Mouse (Mus musculus) limb, embryonic 13.5 days (tissue): Measurements from ENCODE around the gene Vangl1. TPM values are rescaled to one million over a fixed set of nuclear protein-coding genes. Genes with fewer than 3 reads are reported as not detected.
"Not testable (repeated sequence)": the region's sequence is repeated elsewhere in the genome, so short reads cannot be mapped to it uniquely, and the experiment has no call there.

Experiments
- ATAC-seq: fragments of 200-750 bp; cut with Nextera tagmentation; 2 replicates; pipeline ENCODE4 v1.8.0; 2017; ENCODE audit warnings: low read depth, moderate number of reproducible peaks, moderate TSS enrichment; ENCODE audit not compliant: low FRiP score
- H3K27ac ChIP-seq: fragments of 300-500 bp; sonication (generic); 2 replicates; pipeline ENCODE4 v1.5.1; 2015; ENCODE audit warnings: inconsistent platforms, mild to moderate bottlenecking, moderate library complexity
- H3K27me3 ChIP-seq: fragments of 300-500 bp; sonication (generic); 2 replicates; pipeline ENCODE4 v1.6.1; 2015; ENCODE audit warnings: mild to moderate bottlenecking, inconsistent platforms
- H3K36me3 ChIP-seq: fragments of 300-500 bp; sonication (generic); 2 replicates; pipeline ENCODE4 v1.6.1; 2015; ENCODE audit warnings: inconsistent platforms, mild to moderate bottlenecking, moderate library complexity
- H3K4me1 ChIP-seq: fragments of 300-500 bp; sonication (generic); 2 replicates; pipeline ENCODE4 v1.6.1; 2015; ENCODE audit warnings: inconsistent platforms
- H3K4me2 ChIP-seq: fragments of 300-500 bp; sonication (generic); replicated peaks from 2 replicates; pipeline ENCODE4 v1.6.1; 2015; ENCODE audit warnings: inconsistent platforms, mild to moderate bottlenecking, moderate library complexity
- H3K4me3 ChIP-seq: fragments of 300-500 bp; sonication (generic); 2 replicates; pipeline ENCODE4 v1.5.1; 2015; ENCODE audit warnings: moderate library complexity, mild to moderate bottlenecking, inconsistent platforms
- H3K9ac ChIP-seq: fragments of 300-500 bp; sonication (generic); 2 replicates; pipeline ENCODE4 v1.6.1; 2015; ENCODE audit warnings: mild to moderate bottlenecking, inconsistent platforms
- H3K9me3 ChIP-seq: fragments of 300-500 bp; sonication (generic); 2 replicates; pipeline ENCODE4 v1.6.1; 2016; ENCODE audit warnings: inconsistent platforms
- WGBS: fragments of 180-500 bp; shearing (Covaris S2); methylation state at CpG from one replicate; pipeline ENCODE4 v1.1.7; 2015; 5-methylcytosine and 5-hydroxymethylcytosine counted together
- polyA plus RNA-seq: library from polyadenylated mRNA; unstranded; fragments of >200 nt; fragmentation: Nextera tagmentation; extraction: Ambion mirVana; gene quantifications from 2 replicates; pipeline ENCODE4 v1.2.1, GENCODE M21; 2015

Gene Vangl1
- polyA plus RNA-seq, 1 experiment from 2014 or later = 19.8 TPM

DNA sequence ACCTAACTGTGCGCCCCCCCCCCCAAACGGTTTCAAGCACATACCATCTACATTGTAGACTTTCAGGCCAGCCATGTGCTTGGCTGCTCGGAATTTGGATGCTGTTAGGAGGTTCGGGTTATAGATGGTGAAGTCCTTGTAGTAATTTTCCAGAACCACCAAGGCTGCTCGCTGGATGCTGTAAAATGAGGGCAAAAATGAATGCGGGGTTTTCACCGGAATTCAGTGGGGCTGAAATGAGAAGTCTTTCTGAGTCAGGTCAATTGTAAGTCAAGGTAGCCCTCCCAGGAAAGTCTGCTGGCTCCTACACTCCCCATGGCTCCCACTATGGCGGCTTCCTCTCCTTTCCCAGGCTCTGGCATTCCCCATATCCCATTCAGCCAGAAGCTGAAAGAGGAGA is 37.7 kb downstream of the Vangl1 start:
- ATAC-seq = no peak
- H3K27me3 ChIP-seq = no peaks in the 10 kb centered on the region
- no peak overlapping the region for H3K4me3 ChIP-seq
- peaks cover 34% of the 10 kb centered on the region for H3K36me3 ChIP-seq
- no peak overlapping the region for H3K4me2 ChIP-seq
- no peak overlapping the region for H3K9ac ChIP-seq
- H3K9me3 ChIP-seq = no peaks in the 10 kb centered on the region
- H3K27ac ChIP-seq = no peak overlapping the region
- WGBS = 80% methylated on average over 8 of the region's 8 CpGs
- H3K4me1 ChIP-seq = peaks cover 34% of the 10 kb centered on the region

DNA sequence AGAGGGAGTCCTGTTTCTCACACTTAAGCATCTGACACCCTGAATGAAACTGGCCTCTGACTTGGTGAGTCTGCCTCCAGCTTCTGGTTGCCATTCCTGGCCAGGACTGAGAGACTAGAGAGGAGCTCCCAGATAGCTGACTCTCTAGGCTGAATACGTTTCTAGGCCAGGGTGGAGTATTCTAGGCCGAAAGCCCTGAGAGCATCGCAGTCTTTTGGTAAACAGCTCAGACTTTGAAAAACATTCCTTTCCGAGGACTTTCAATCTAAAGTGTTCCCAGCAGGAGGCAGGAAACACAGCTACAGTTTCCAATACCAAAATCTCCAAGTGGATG is 38.2 kb downstream of the Vangl1 start:
- Histone ChIP-seq H3K9ac (no peak overlapping the region), H3K4me3 (no peak overlapping the region), H3K4me1 (peaks cover 34% of the 10 kb centered on the region), H3K4me2 (no peak overlapping the region), H3K9me3 (no peaks in the 10 kb centered on the region), H3K27ac (peak overlapping the region; percentile 63; the same call in 1 of the 2 replicates), H3K27me3 (no peaks in the 10 kb centered on the region), H3K36me3 (peaks cover 40% of the 10 kb centered on the region)
- WGBS = 67% methylated on average over 4 of the region's 4 CpGs
- no peak for ATAC-seq

DNA sequence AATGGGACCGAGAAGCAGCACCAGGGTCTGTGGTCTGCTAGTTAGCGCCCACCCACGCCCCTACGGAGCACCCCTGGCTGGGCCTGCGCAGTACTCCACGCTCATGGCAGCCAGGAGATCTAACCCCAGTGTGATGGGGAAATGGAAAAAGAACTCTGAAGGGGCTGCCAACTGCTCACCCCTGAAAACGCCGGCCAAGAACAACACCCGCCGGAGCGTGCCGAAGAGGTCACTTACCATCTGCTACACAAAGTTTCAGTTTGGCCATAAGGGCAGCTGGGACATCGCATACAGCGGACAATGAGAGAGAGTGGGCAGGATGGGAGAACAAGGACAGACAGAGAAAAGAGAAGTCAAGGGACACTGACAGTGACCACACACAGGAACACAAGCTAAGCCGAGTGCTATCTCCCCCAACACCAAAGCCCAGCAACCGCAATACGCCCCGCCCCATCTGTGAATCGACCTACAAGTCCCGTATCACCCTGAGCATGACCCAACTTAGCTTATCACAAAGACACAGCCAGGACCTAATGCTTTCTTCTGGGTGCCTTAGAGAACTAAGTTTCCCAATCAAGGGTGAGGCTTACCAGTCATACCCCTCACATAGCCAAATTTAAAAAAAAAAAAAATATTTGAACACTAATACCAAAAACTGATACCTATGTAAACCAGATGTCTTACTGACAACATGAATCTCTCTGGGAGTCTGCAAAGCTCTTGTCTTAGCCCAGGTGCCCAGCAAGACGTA is 38.8 kb downstream of the Vangl1 start:
- H3K27ac ChIP-seq = peak overlapping the region; percentile 63; the same call in 1 of the 2 replicates
- H3K36me3 ChIP-seq = peaks cover 45% of the 10 kb centered on the region
- H3K4me3 ChIP-seq = no peak overlapping the region
- peaks cover 34% of the 10 kb centered on the region for H3K4me1 ChIP-seq
- ATAC-seq = no peak
- no peak overlapping the region for H3K4me2 ChIP-seq
- H3K9ac ChIP-seq = no peak overlapping the region
- H3K27me3 ChIP-seq = no peaks in the 10 kb centered on the region
- 86% methylated on average over 21 of the region's 21 CpGs for WGBS
- H3K9me3 ChIP-seq = no peaks in the 10 kb centered on the region

DNA sequence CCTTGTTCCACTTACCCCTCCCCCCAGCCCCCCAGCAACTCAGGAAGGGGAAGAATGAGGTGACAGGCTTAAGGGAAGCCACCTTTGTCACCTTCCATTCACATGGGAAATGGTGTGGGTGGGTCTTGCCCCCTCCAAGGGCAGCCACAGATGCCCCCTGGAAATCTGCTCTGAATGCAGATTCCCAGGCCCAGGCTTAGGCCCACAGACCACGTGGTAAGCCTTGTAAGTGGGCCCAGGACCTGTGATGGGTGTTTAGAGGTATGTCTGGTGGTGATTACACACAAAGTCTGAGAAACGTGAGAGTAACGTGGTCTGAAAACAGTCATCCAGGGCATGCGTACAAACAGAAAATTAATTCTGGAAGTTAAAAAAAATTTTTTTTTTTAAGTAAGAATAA is 39.6 kb downstream of the Vangl1 start:
- Histone ChIP-seq H3K9me3 (no peaks in the 10 kb centered on the region), H3K27ac (no peak overlapping the region), H3K4me2 (no peak overlapping the region), H3K4me1 (peaks cover 29% of the 10 kb centered on the region), H3K36me3 (peaks cover 53% of the 10 kb centered on the region), H3K9ac (no peak overlapping the region), H3K4me3 (no peak overlapping the region), H3K27me3 (no peaks in the 10 kb centered on the region)
- 55% methylated on average over 4 of the region's 4 CpGs for WGBS
- no peak for ATAC-seq

DNA sequence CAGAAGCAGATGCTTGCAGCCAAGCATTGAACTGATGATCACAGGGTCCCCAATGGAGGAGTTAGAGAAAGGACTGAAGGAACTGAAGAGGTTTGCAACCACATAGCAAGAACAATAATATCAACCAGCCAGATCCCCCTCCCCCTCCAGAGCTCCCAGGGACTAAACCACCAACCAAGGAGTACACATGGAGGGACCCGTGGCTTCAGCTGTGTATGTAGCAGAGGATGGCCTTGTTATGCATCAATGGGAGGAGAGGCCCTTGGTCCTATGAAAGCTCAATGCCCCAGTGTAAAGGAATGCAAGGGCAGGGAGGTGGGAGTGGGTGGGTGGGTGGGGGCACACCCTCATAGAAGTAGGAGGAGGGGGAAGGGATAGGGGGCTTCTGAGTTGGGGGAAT is 40.6 kb downstream of the Vangl1 start:
- not testable (repeated sequence) for ATAC-seq, H3K4me3 ChIP-seq, H3K27me3 ChIP-seq, H3K4me2 ChIP-seq, H3K27ac ChIP-seq, H3K9ac ChIP-seq, H3K9me3 ChIP-seq
- WGBS = 94% methylated on average over 1 of the region's 1 CpGs
- H3K4me1 ChIP-seq = peaks cover 29% of the 10 kb centered on the region
- H3K36me3 ChIP-seq = peaks cover 59% of the 10 kb centered on the region

DNA sequence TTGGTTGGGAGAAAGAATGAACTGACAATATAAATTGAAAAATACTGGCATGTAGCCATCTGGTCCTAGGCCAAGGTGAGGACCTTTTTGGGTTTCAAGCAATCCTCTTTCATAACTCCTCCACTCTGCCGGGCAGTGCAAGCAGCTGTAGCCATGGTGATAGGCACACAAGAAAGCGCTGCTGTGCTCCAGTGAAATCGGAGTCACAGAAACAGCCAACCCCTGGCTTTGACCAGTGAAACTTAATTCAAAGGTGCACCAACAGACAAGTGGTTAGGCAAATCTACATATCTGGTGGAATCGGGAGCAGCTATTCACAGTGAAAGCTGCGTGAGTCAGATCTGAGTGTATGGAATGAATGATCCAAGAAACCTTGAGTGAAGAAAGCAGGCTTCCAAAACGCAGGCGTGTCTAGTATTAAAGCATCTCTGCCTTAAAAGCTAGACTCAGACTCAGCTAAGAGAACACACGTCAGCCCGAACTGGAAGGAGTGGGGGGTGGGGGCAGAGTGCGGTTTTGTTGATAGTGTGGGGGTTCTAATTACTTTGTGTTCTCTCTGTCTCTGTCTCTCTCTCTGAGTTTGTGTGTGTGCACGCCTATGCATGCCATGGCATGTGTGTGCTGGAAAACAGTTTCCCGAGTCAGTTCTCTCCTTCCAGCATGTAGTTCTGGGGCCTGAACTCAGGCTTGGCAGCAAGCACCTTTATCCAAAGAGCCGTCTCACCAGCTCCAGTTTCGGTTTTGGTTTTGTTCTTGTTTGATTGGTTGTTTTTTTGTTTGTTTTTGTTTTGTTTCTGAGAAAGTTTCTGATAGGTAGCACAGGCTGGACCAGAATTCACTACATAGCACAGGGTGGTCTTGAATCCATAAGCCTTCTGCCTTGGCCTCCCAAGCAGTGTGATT is 44.8 kb downstream of the Vangl1 start:
- H3K9me3 ChIP-seq = no peaks in the 10 kb centered on the region
- H3K4me2 ChIP-seq = no peak overlapping the region
- no peaks in the 10 kb centered on the region for H3K27me3 ChIP-seq
- ATAC-seq = peak; percentile 69; the same call in 1 of the 2 replicates
- H3K4me3 ChIP-seq = no peak overlapping the region
- H3K27ac ChIP-seq = no peak overlapping the region
- no peak overlapping the region for H3K9ac ChIP-seq
- peaks cover 66% of the 10 kb centered on the region for H3K36me3 ChIP-seq
- peaks cover 20% of the 10 kb centered on the region for H3K4me1 ChIP-seq
- 79% methylated on average over 14 of the region's 14 CpGs for WGBS

DNA sequence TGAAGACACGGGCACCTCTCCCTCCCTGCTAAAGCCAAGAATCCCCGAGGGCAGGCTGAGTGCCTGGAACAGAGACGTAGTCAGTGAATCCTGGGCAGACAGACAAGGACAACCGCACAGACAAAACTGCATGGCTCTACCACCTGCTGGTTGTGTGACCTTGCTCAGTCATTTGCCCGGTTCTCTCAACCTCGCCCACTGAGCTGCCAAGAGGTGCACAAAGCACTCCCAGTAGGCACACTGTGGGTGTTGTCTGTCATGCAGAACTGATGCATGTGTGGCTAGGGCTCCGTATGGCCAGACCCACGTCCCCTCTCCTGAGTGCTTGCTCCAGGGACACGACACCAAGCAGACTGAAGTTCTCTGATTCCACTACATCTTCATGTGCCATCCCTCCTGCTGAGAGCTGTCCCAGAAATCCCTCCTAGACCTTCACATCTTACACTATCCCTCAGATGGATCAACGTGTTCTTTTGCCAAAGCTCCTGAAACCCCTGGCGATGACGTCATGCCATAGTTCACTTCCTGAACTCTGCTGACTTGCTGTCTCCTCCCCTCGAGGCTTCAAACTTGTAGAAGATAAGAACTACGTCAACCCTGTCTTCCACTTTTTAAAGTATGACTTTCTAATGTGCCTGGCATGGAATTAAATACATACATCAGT is 45.6 kb downstream of the Vangl1 start:
- no peak overlapping the region for H3K4me2 ChIP-seq
- H3K36me3 ChIP-seq = peaks cover 64% of the 10 kb centered on the region
- peaks cover 20% of the 10 kb centered on the region for H3K4me1 ChIP-seq
- no peak overlapping the region for H3K27ac ChIP-seq
- no peak for ATAC-seq
- no peaks in the 10 kb centered on the region for H3K27me3 ChIP-seq
- no peak overlapping the region for H3K9ac ChIP-seq
- no peak overlapping the region for H3K4me3 ChIP-seq
- WGBS = 87% methylated on average over 14 of the region's 14 CpGs
- no peaks in the 10 kb centered on the region for H3K9me3 ChIP-seq

DNA sequence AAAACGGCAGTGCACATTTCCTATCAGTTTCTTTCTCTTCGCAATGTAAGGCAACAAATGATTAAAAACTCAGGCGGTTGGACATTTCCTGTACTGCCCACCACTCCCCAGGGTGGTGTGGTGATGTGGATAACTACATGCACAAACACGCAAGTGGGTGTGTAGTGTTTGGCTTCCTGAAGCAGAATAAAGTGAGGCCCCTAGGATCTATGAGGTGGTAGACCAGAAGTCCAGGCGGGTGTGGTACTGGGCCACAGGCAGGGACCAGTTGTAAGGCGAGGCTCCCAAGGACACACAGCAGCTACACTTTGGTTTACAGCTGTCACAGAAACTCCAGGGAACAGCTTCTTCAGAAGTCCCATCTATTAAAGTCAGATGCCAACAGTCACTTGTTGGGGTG is 46.8 kb downstream of the Vangl1 start:
- Histone ChIP-seq H3K4me1 (peaks cover 24% of the 10 kb centered on the region), H3K4me3 (no peak overlapping the region), H3K27me3 (no peaks in the 10 kb centered on the region), H3K36me3 (peaks cover 52% of the 10 kb centered on the region), H3K27ac (no peak overlapping the region; the same call in 1 of the 2 replicates), H3K9me3 (no peaks in the 10 kb centered on the region), H3K9ac (no peak overlapping the region), H3K4me2 (no peak overlapping the region)
- WGBS = 83% methylated on average over 6 of the region's 6 CpGs
- no peak for ATAC-seq

DNA sequence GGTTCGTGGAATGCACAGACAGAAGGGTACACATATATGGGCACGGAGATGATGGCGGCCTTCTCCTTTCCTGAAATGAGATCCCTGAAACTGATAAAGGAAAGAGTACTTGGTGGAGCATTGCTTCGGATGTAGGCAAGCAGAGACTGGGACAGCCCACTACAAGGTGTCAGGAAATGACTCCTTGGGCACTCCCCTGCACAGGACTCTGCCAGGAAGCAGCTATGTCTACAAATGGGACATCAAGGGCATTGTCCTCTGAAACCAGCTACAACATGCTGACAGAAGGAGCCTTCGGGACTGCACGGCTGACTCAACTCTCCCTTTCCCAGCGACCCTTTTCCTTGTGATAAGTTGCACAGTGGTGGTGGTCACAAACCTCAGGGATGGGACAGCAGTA is 47.8 kb downstream of the Vangl1 start:
- H3K27me3 ChIP-seq = no peaks in the 10 kb centered on the region
- H3K36me3 ChIP-seq = peaks cover 45% of the 10 kb centered on the region
- no peak for ATAC-seq
- peaks cover 29% of the 10 kb centered on the region for H3K4me1 ChIP-seq
- 89% methylated on average over 7 of the region's 7 CpGs for WGBS
- H3K9ac ChIP-seq = no peak overlapping the region
- H3K9me3 ChIP-seq = no peaks in the 10 kb centered on the region
- no peak overlapping the region for H3K27ac ChIP-seq
- no peak overlapping the region for H3K4me2 ChIP-seq
- no peak overlapping the region for H3K4me3 ChIP-seq

DNA sequence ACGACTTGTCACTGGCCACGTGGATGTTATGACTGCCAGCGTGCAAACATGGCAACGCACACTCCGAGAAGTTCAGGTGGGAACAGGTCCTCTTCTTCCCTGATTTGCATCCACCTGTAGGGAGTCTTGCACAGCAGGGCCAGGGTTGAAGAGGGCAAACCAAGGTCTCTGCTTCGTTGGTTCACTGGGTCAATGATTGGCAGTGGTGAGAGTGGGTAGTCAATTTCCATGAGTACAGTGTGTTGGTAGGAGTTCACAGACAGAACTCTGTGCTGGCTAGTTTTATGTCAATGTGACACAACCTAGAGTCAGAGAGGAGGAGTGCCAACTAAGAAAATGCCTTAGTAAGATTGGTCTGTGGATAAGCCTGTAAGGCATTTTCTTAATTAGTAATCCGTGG is 50.4 kb downstream of the Vangl1 start:
- Histone ChIP-seq H3K4me2 (no peak overlapping the region), H3K4me1 (peaks cover 31% of the 10 kb centered on the region), H3K9me3 (no peaks in the 10 kb centered on the region), H3K27ac (no peak overlapping the region), H3K27me3 (no peaks in the 10 kb centered on the region), H3K36me3 (peaks cover 24% of the 10 kb centered on the region), H3K9ac (no peak overlapping the region), H3K4me3 (no peak overlapping the region)
- no peak for ATAC-seq
- WGBS = 92% methylated on average over 7 of the region's 7 CpGs

DNA sequence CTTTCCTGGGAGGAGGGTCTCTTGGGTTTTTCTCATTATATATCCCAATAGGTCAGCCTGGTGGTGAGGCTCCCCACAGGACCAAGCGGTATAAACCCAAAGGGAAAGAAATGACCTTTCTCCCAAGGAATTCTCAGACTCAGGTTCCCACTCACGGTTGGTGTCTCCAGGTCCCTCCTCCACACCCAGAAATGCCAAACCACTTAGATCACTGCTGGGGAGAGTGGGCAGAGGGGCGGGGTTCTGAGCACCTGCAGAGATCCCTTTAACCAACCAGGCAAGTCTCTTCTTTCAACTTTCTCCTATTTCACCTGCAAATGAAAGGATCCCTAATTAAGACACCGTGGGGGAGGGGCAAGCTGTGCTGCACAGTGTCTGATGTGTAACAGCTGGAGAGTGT is 51.6 kb downstream of the Vangl1 start:
- Histone ChIP-seq H3K4me2 (0 out of 2 replicates have a peak overlapping the region, but pooled peaks have one; percentile 14), H3K4me3 (no peak overlapping the region), H3K36me3 (peaks cover 12% of the 10 kb centered on the region), H3K27ac (no peak overlapping the region), H3K9me3 (no peaks in the 10 kb centered on the region), H3K27me3 (no peaks in the 10 kb centered on the region), H3K4me1 (peaks cover 28% of the 10 kb centered on the region), H3K9ac (no peak overlapping the region)
- no peak for ATAC-seq
- 22% methylated on average over 4 of the region's 4 CpGs for WGBS

DNA sequence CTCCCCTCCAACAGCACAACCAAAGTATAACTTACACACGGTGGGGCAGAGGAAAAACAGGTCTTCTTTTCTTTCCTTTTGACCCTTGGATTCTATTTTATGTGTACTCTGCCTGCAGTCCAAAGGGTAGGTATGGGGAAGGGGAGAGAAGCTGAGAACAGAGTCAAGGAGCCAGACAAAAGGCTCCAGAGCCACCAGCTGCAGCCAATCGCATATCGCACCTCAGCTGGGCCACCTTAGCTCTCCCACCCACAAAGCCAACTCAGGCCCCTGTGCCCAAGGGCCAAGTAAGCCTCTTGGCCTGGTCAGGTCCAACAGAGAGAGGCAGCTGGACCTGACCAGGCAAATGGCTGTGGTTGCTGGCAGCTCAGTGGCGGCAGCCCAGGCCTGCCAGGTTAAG is 52.0 kb downstream of the Vangl1 start:
- Histone ChIP-seq H3K4me2 (0 out of 2 replicates have a peak overlapping the region, but pooled peaks have one; percentile 14), H3K36me3 (peaks cover 8% of the 10 kb centered on the region), H3K9ac (no peak overlapping the region), H3K9me3 (no peaks in the 10 kb centered on the region), H3K4me3 (no peak overlapping the region), H3K27ac (no peak overlapping the region), H3K27me3 (no peaks in the 10 kb centered on the region), H3K4me1 (peaks cover 28% of the 10 kb centered on the region)
- WGBS = 39% methylated on average over 4 of the region's 4 CpGs
- ATAC-seq = no peak
